Mouse (Mus musculus): ENCODE measurements around the gene Slc2a2. TPM values are rescaled to one million over a fixed set of nuclear protein-coding genes. Genes with fewer than 3 reads are reported as not detected.
A peak's percentile ranks its signal among the peaks of the same experiment; 100 is the strongest.

The Slc2a2 gene
- polyA plus RNA-seq, 1 experiment from 2014 or later, result 0.37 TPM

DNA sequence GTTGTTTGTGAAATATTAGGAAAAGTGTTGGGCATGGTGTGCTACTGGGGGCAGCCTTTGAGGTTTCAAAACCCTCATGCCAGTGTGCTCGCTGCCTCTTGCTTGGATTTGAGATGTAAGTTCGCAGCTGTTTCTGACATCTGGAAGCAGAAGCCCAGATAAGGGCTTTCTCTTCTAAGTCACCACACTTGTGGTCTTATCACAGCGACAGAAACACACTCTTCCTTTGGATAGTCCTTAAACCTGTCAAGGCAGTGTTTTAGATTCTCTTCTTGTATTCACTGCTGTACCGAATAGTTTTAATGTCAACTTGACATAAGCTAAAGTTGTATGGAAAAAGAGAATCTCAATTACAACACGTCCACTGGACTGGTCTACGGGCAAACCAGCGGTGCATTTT, 77.7 kb downstream of the Slc2a2 start:
- Histone ChIP-seq H3K27ac (ENCODE audit: low read depth, low read length) (peak overlapping the region; percentile 43; the same call in 1 of the 2 replicates), H3K4me1 (ENCODE audit: control insufficient read depth, insufficient read depth, low read length) (no peaks in the 10 kb centered on the region), H3K4me2 (peak overlapping the region; percentile 33; the same call in 1 of the 2 replicates), H3K36me3 (ENCODE audit: control insufficient read depth, insufficient read depth, low read length) (no peaks in the 10 kb centered on the region), H3K9me3 (replicated peaks; ENCODE audit: control insufficient read depth, low read length) (no peaks in the 10 kb centered on the region), H3K4me3 (ENCODE audit: low read depth, low read length) (no peak overlapping the region), H3K27me3 (ENCODE audit: control insufficient read depth, insufficient read depth, low read length) (no peaks in the 10 kb centered on the region), H3K9ac (ENCODE audit: low read depth, low read length) (no peak overlapping the region)
- 54% methylated on average over 7 of the region's 7 CpGs for WGBS (ENCODE audit: insufficient replicate concordance)
- no peak for ATAC-seq (replicated peaks; ENCODE audit: insufficient number of reproducible peaks, low FRiP score, low TSS enrichment)

GRCm38 (mm10) chr3:28775958-28776357, 78.3 kb downstream of the Slc2a2 start:
- H3K4me1 ChIP-seq (ENCODE audit: control insufficient read depth, insufficient read depth, low read length), result no peaks in the 10 kb centered on the region
- no peak overlapping the region for H3K9ac ChIP-seq (ENCODE audit: low read depth, low read length)
- H3K36me3 ChIP-seq (ENCODE audit: control insufficient read depth, insufficient read depth, low read length), result no peaks in the 10 kb centered on the region
- no peaks in the 10 kb centered on the region for H3K27me3 ChIP-seq (ENCODE audit: control insufficient read depth, insufficient read depth, low read length)
- peak; percentile 78 for ATAC-seq (replicated peaks; ENCODE audit: insufficient number of reproducible peaks, low FRiP score, low TSS enrichment)
- peak overlapping the region; percentile 33; the same call in 1 of the 2 replicates for H3K4me2 ChIP-seq
- 18% methylated on average over 1 of the region's 1 CpGs for WGBS (ENCODE audit: insufficient replicate concordance)
- no peak overlapping the region for H3K4me3 ChIP-seq (ENCODE audit: low read depth, low read length)
- H3K9me3 ChIP-seq (replicated peaks; ENCODE audit: control insufficient read depth, low read length), result no peaks in the 10 kb centered on the region
- H3K27ac ChIP-seq (ENCODE audit: low read depth, low read length), result peak overlapping the region; percentile 51

GRCm38 (mm10) chr3:28776491-28776890, 78.8 kb downstream of the Slc2a2 start:
- H3K9me3 ChIP-seq (replicated peaks; ENCODE audit: control insufficient read depth, low read length), result no peaks in the 10 kb centered on the region
- H3K36me3 ChIP-seq (ENCODE audit: control insufficient read depth, insufficient read depth, low read length), result no peaks in the 10 kb centered on the region
- WGBS (ENCODE audit: insufficient replicate concordance), result 67% methylated on average over 1 of the region's 1 CpGs
- no peak overlapping the region for H3K4me3 ChIP-seq (ENCODE audit: low read depth, low read length)
- H3K9ac ChIP-seq (ENCODE audit: low read depth, low read length), result no peak overlapping the region
- peak overlapping the region; percentile 51 for H3K27ac ChIP-seq (ENCODE audit: low read depth, low read length)
- H3K4me2 ChIP-seq, result no peak overlapping the region
- peak; percentile 40; the same call in 1 of the 2 replicates for ATAC-seq (replicated peaks; ENCODE audit: insufficient number of reproducible peaks, low FRiP score, low TSS enrichment)
- H3K4me1 ChIP-seq (ENCODE audit: control insufficient read depth, insufficient read depth, low read length), result no peaks in the 10 kb centered on the region
- no peaks in the 10 kb centered on the region for H3K27me3 ChIP-seq (ENCODE audit: control insufficient read depth, insufficient read depth, low read length)

DNA sequence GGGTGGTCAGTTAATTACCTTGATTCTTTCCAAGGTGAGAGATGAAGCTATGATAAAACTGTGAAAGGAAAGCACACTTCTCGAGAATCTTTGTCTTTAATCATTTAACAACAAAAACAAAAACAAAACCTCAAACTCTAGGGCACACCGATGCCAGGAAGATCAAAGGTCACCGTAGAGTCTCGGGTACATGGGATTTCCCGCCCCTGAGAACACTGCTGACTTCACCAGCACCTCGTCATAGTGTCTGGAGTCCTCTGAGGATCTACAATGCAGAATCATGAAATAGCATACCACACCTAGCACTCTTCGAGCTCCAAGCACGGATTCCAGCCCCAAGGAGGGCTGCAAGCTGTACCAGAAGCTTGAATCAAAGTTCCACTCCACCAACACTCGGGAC, 82.8 kb downstream of the Slc2a2 start:
- WGBS (ENCODE audit: insufficient replicate concordance), result 74% methylated on average over 9 of the region's 9 CpGs
- Histone ChIP-seq H3K4me3 (ENCODE audit: low read depth, low read length) (peak overlapping the region; percentile 59), H3K27ac (ENCODE audit: low read depth, low read length) (no peak overlapping the region), H3K27me3 (ENCODE audit: control insufficient read depth, insufficient read depth, low read length) (no peaks in the 10 kb centered on the region), H3K9me3 (replicated peaks; ENCODE audit: control insufficient read depth, low read length) (no peaks in the 10 kb centered on the region), H3K9ac (ENCODE audit: low read depth, low read length) (no peak overlapping the region), H3K4me1 (ENCODE audit: control insufficient read depth, insufficient read depth, low read length) (no peaks in the 10 kb centered on the region), H3K36me3 (ENCODE audit: control insufficient read depth, insufficient read depth, low read length) (no peaks in the 10 kb centered on the region), H3K4me2 (peak overlapping the region; percentile 79)
- no peak for ATAC-seq (replicated peaks; ENCODE audit: insufficient number of reproducible peaks, low FRiP score, low TSS enrichment)

Other genes with a start within 250 kb of the Slc2a2 start
- gene Eif5a2, start 83.4 kb downstream of the Slc2a2 start, polyA plus RNA-seq (2014; fragmentation: Nextera tagmentation; extraction: Ambion mirVana), result 14.1 and 19.3 TPM in 2 replicates
- gene Rpl22l1, start 107.5 kb downstream of the Slc2a2 start, polyA plus RNA-seq (2014; fragmentation: Nextera tagmentation; extraction: Ambion mirVana), result 319 and 326 TPM in 2 replicates
- gene Gm1527, start 194.7 kb downstream of the Slc2a2 start, polyA plus RNA-seq (2014; fragmentation: Nextera tagmentation; extraction: Ambion mirVana), result not detected in 2 replicates

Data from heart, embryonic 11.5 days (tissue).